8 mouse cellular contexts compared by ENCODE assay signal in genomic region chr13:48964850-48965249, GRCm38 (mm10). TPM values are rescaled to one million over a fixed set of nuclear protein-coding genes. Genes with fewer than 3 reads are reported as not detected.
A peak's percentile ranks its signal among the peaks of the same experiment; 100 is the strongest.
DNase-seq lines count a peak whose midpoint lies in the region; ATAC-seq and TF ChIP-seq lines count a peak whose summit lies in the region.

No protein-coding gene starts in this region.

- peak overlapping the region; percentile 100 for H3K4me2 ChIP-seq in hindbrain, embryonic 13.5 days
- H3K4me2 ChIP-seq in midbrain, embryonic 11.5 days = peak overlapping the region; percentile 89; the same call in 1 of the 2 replicates

- H3K27me3 ChIP-seq in heart, embryonic 10.5 days (ENCODE audit: insufficient read depth, poor library complexity, severe bottlenecking) = no peaks in the 10 kb centered on the region
- no peaks in the 10 kb centered on the region for H3K27me3 ChIP-seq in G1E (ENCODE audit: insufficient read depth, low read length)
- H3K27me3 ChIP-seq in hindbrain, embryonic 13.5 days = no peaks in the 10 kb centered on the region
- H3K27me3 ChIP-seq in midbrain, embryonic 11.5 days (ENCODE audit: control insufficient read depth, insufficient read depth, low read length) = no peaks in the 10 kb centered on the region

- peaks cover 37% of the 10 kb centered on the region for H3K4me1 ChIP-seq in heart, embryonic 10.5 days
- peaks cover 57% of the 10 kb centered on the region for H3K4me1 ChIP-seq in G1E (ENCODE audit: insufficient read depth, low read depth, low read length)
- peaks cover 58% of the 10 kb centered on the region for H3K4me1 ChIP-seq in hindbrain, embryonic 13.5 days (replicated peaks)
- peaks cover 29% of the 10 kb centered on the region for H3K4me1 ChIP-seq in midbrain, embryonic 11.5 days (ENCODE audit: control insufficient read depth, insufficient read depth, low read length)

- peak overlapping the region; percentile 97 for H3K9ac ChIP-seq in hindbrain, embryonic 13.5 days
- peak overlapping the region; percentile 96; the same call in 1 of the 2 replicates for H3K9ac ChIP-seq in midbrain, embryonic 11.5 days (ENCODE audit: low read length)

- H3K27ac ChIP-seq in heart, embryonic 10.5 days = peak overlapping the region; percentile 52; the same call in 1 of the 2 replicates
- no peak overlapping the region for H3K27ac ChIP-seq in hindbrain, embryonic 13.5 days
- H3K27ac ChIP-seq in midbrain, embryonic 11.5 days (ENCODE audit: low read depth, low read length) = no peak overlapping the region

- no peaks in the 10 kb centered on the region for H3K9me3 ChIP-seq in heart, embryonic 10.5 days
- no peaks in the 10 kb centered on the region for H3K9me3 ChIP-seq in G1E (replicated peaks)
- H3K9me3 ChIP-seq in hindbrain, embryonic 13.5 days = no peaks in the 10 kb centered on the region
- no peaks in the 10 kb centered on the region for H3K9me3 ChIP-seq in midbrain, embryonic 11.5 days (ENCODE audit: control insufficient read depth, low read length)

- DNase-seq in heart, embryonic 10.5 days (ENCODE audit: low spot score) = no peak
- DNase-seq in heart, adult 9 months (ENCODE audit: low spot score in 2 of 2) = no peak
- no peak for DNase-seq in G1E (ENCODE audit: low spot score)
- DNase-seq in midbrain, embryonic 11.5 days (ENCODE audit: low spot score, missing footprints) = no peak
- DNase-seq in left cerebral cortex, postnatal 36 days (ENCODE audit: low spot score in 2 of 2) = no peak
- no peak for DNase-seq in Muller cell, postnatal 12 days (ENCODE audit: inconsistent ontology term)
- no peak for DNase-seq in adrenal gland, adult (ENCODE audit: inconsistent age in 2 of 2, low spot score in 1 of 2)

- no peak for ATAC-seq in G1E (ENCODE audit: extremely low read depth, insufficient number of reproducible peaks, low FRiP score, poor library complexity, severe bottlenecking)
- ATAC-seq in hindbrain, embryonic 13.5 days (ENCODE audit: low FRiP score) = no peak
- no peak for ATAC-seq in midbrain, embryonic 11.5 days (ENCODE audit: low FRiP score)

- intact Hi-C loops in left cerebral cortex, postnatal 36 days (cut with DNase I) = loop anchor here (5.0 kb wide), 1 partner anchor 93 kb away; the partner anchor contains the start of gene Phf2

- TF ChIP-seq CTCF in G1E (IDR thresholded peaks at IDR 0.05; ENCODE audit: low read depth, low read length) = no peak

- H3K4me3 ChIP-seq in heart, embryonic 10.5 days = peak overlapping the region; percentile 87
- H3K4me3 ChIP-seq in G1E (ENCODE audit: low read depth, low read length) = peak overlapping the region; percentile 94; the same call in 1 of the 2 replicates
- peak overlapping the region; percentile 90; the same call in 1 of the 2 replicates for H3K4me3 ChIP-seq in hindbrain, embryonic 13.5 days
- H3K4me3 ChIP-seq in midbrain, embryonic 11.5 days (ENCODE audit: low read depth, low read length) = 0 out of 2 replicates have a peak overlapping the region, but pooled peaks have one; percentile 4

- H3K36me3 ChIP-seq in heart, embryonic 10.5 days = no peaks in the 10 kb centered on the region
- H3K36me3 ChIP-seq in G1E (replicated peaks) = peaks cover 45% of the 10 kb centered on the region
- H3K36me3 ChIP-seq in hindbrain, embryonic 13.5 days = no peaks in the 10 kb centered on the region
- H3K36me3 ChIP-seq in midbrain, embryonic 11.5 days (ENCODE audit: control insufficient read depth, insufficient read depth, low read length) = no peaks in the 10 kb centered on the region

- 89% methylated on average over 4 of the region's 4 CpGs for WGBS in heart, embryonic 10.5 days
- WGBS in hindbrain, embryonic 13.5 days = 80% methylated on average over 4 of the region's 4 CpGs
- 83% methylated on average over 4 of the region's 4 CpGs for WGBS in midbrain, embryonic 11.5 days

RNA-seq across cellular contexts. Expression of gene Fam120a, which starts 3.0 kb away (rescaled TPM):
- 17.5 and 20.7 TPM in 2 replicates for polyA plus RNA-seq in heart, embryonic 10.5 days (2016; fragmentation: Nextera tagmentation; extraction: Ambion mirVana)
- total RNA-seq in G1E (2014; fragmentation: Nextera tagmentation) = 260 and 279 TPM in 2 replicates
- 102 and 113 TPM in 2 replicates for total RNA-seq in G1E (2017)
- 186 and 200 TPM in 2 replicates for polyA plus RNA-seq in G1E (2012)
- 12.2 and 12.4 TPM in 2 replicates for polyA plus RNA-seq in hindbrain, embryonic 13.5 days (2015; fragmentation: Nextera tagmentation; extraction: Ambion mirVana)
- polyA plus RNA-seq in midbrain, embryonic 11.5 days (2014; fragmentation: Nextera tagmentation; extraction: Ambion mirVana) = 17.1 and 19.3 TPM in 2 replicates
- total RNA-seq in left cerebral cortex, postnatal 36 days (2021) = 100 to 1,000 TPM; 105 to 119 TPM

Comparison
In these comparisons a context has a peak if more than half of its experiments do, and no peak if none do; other contexts are left out.
1. H3K4me3 ChIP-seq: peak in every context shown above with its lines; median percentile 94 in G1E; 90 in hindbrain, embryonic 13.5 days; 87 in heart, embryonic 10.5 days; 4 in midbrain, embryonic 11.5 days.